Mouse (Mus musculus) stomach, postnatal 0 days (tissue): ENCODE data around the gene Ntrk1.

ENCODE experiments used
- CTCF ChIP-seq: IDR thresholded peaks from 2 replicates; pipeline ENCODE4 v1.5.1; 2016; ENCODE audit warnings: antibody characterized with exemption, low read depth, mild to moderate bottlenecking, moderate library complexity
- EP300 ChIP-seq: optimal IDR thresholded peaks from 2 replicates; pipeline ENCODE3; 2016; ENCODE audit warnings: antibody characterized with exemption

GRCm38 (mm10) chr3:87801681-87802080, 6.7 kb upstream of the Ntrk1 start:
- TF ChIP-seq CTCF (no peak), EP300 (no peak)
